Mouse (Mus musculus) layer of hippocampus, postnatal 14 days (tissue): Measurements from ENCODE around the gene Sgpp1. TPM values are rescaled to one million over a fixed set of nuclear protein-coding genes. Genes with fewer than 3 reads are reported as not detected.

Experiments used
- DNase-seq, 2 experiments: peaks; one replicate each; pipeline ENCODE4 v3.0.0; 2021 to 2022; ENCODE audit warnings: low spot score in 2 of 2, mixed read lengths in 1 of 2
- long read RNA-seq, 2 experiments: library from polyadenylated mRNA; stranded (forward); transcript quantifications; one replicate each; pipeline ENCODE4 v2.0.0; 2021
- total RNA-seq, 2 experiments: library from RNA; stranded (reverse); gene quantifications; 2 replicates each; pipeline ENCODE4 v1.2.3; 2021

The Sgpp1 gene
- 10 to 100 TPM; 31.4 to 32.3 TPM for total RNA-seq
- long read RNA-seq, experiment 1, transcript Sgpp1-201 (3 exons, 3,323 nt), result major isoform, 28 of 29 reads
- long read RNA-seq, experiment 1, partial matches to known transcripts, result 0 of 29 reads
- long read RNA-seq, experiment 1, other reads (novel, unspliced or antisense), result 0 of 29 reads
- long read RNA-seq, experiment 2, transcript Sgpp1-201 (3 exons, 3,323 nt), result major isoform, 39 of 42 reads
- long read RNA-seq, experiment 2, partial matches to known transcripts, result 3 of 42 reads
- long read RNA-seq, experiment 2, other reads (novel, unspliced or antisense), result 0 of 42 reads

GRCm38 (mm10) chr12:75735246-75736200 is at the start of gene Sgpp1:
Sgpp1 (minus strand) TSS chr12:75735729.
- peak; percentile 74 to 79 for DNase-seq

- DNase-seq, result no peak
Measured at GRCm38 (mm10) chr12:75784271-75784751, 48.8 kb upstream of the Sgpp1 start.

- no peak for DNase-seq
Measured at GRCm38 (mm10) chr12:75781995-75782394, 46.5 kb upstream of the Sgpp1 start.

GRCm38 (mm10) chr12:75781445-75781844 is 45.9 kb upstream of the Sgpp1 start:
- DNase-seq, result no peak

- peak in 1 of 2 experiments; percentile 12 for DNase-seq
Measured at GRCm38 (mm10) chr12:75772424-75773034, 37.0 kb upstream of the Sgpp1 start.

GRCm38 (mm10) chr12:75771410-75771809 is 35.9 kb upstream of the Sgpp1 start:
- no peak for DNase-seq

GRCm38 (mm10) chr12:75766885-75767317 is 31.4 kb upstream of the Sgpp1 start:
- no peak for DNase-seq

- no peak for DNase-seq
Measured at GRCm38 (mm10) chr12:75766395-75766794, 30.9 kb upstream of the Sgpp1 start.

GRCm38 (mm10) chr12:75765751-75766150 is 30.2 kb upstream of the Sgpp1 start:
- no peak for DNase-seq

- no peak for DNase-seq
Measured at GRCm38 (mm10) chr12:75756387-75756786, 20.9 kb upstream of the Sgpp1 start.

GRCm38 (mm10) chr12:75753730-75754129 is 18.2 kb upstream of the Sgpp1 start:
- no peak for DNase-seq

- DNase-seq, result no peak
Measured at GRCm38 (mm10) chr12:75752077-75752476, 16.5 kb upstream of the Sgpp1 start.

GRCm38 (mm10) chr12:75748574-75748973 is 13.0 kb upstream of the Sgpp1 start:
- no peak for DNase-seq

GRCm38 (mm10) chr12:75745697-75746290 is 10.3 kb upstream of the Sgpp1 start:
- no peak for DNase-seq

- DNase-seq, result no peak
Measured at GRCm38 (mm10) chr12:75742101-75742500, 6.6 kb upstream of the Sgpp1 start.

- DNase-seq, result no peak
Measured at GRCm38 (mm10) chr12:75741273-75741672, 5.7 kb upstream of the Sgpp1 start.

- DNase-seq, result no peak
Measured at GRCm38 (mm10) chr12:75740451-75740850, 4.9 kb upstream of the Sgpp1 start.

- DNase-seq, result no peak
Measured at GRCm38 (mm10) chr12:75739611-75740010, 4.1 kb upstream of the Sgpp1 start.

GRCm38 (mm10) chr12:75736296-75736695 is 767 bp upstream of the Sgpp1 start:
- no peak for DNase-seq

- DNase-seq, result peak in 1 of 2 experiments; percentile 24
Measured at GRCm38 (mm10) chr12:75734891-75735245, 661 bp downstream of the Sgpp1 start.

GRCm38 (mm10) chr12:75734167-75734566 is 1.4 kb downstream of the Sgpp1 start:
- no peak for DNase-seq
